Mouse (Mus musculus) myocyte (in vitro differentiated cells): ENCODE results near the gene Pde4d.

ENCODE experiments used
- CEBPB ChIP-seq: IDR thresholded peaks from 2 replicates; pipeline ENCODE4 v1.6.1; 2011; ENCODE audit warnings: mild to moderate bottlenecking, moderate library complexity; ENCODE audit not compliant: poor library complexity, insufficient read depth, severe bottlenecking
- MAX ChIP-seq: IDR thresholded peaks from one replicate; pipeline ENCODE4 v1.6.1; 2011; ENCODE audit warnings: low read depth, mild to moderate bottlenecking, control low read depth
- MYOD1 ChIP-seq, 3 experiments: IDR thresholded peaks; one replicate each; pipeline ENCODE4 v1.6.1; 2011; ENCODE audit warnings: control low read depth in 2 of 3, low read depth in 2 of 3, mild to moderate bottlenecking in 2 of 3, moderate library complexity in 1 of 3; ENCODE audit not compliant: insufficient read length in 2 of 3, control insufficient read depth in 1 of 3
- POLR2A ChIP-seq: IDR thresholded peaks from one replicate; pipeline ENCODE4 v1.6.1; 2011; ENCODE audit warnings: low read depth, mild to moderate bottlenecking, control low read depth, moderate library complexity; ENCODE audit not compliant: insufficient read length
- REST ChIP-seq: IDR thresholded peaks from one replicate; pipeline ENCODE4 v1.6.1; 2011; ENCODE audit warnings: mild to moderate bottlenecking, control low read depth, moderate library complexity; ENCODE audit not compliant: insufficient read depth, insufficient read length
- TCF12 ChIP-seq: IDR thresholded peaks from one replicate; pipeline ENCODE4 v1.6.1; 2011; ENCODE audit warnings: mild to moderate bottlenecking, control low read depth; ENCODE audit not compliant: poor library complexity, insufficient read depth, severe bottlenecking

DNA sequence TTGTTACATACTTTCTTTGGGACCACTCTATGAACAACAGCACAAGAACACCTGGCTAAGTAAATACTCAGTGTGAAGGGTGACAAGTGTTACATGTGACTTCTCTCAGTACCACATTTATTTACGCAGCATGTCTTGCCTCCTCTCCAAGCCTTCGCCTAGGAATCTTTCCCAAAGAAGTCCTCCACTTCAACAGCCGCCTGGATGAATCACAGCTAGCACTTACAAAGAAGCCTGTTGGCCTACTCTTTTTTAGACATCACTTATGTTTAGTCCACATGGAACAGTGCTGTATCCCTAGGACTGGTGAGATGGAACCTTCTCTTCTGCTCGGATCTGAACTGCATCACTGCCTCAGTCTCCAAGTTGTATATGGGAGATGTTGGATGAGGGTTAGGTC lies 741.4 kb downstream of the Pde4d start:
- TF ChIP-seq REST (no peak), CEBPB (no peak), POLR2A (no peak), MAX (no peak), TCF12 (no peak), MYOD1 (IDR thresholded peaks at IDR 0.05; ENCODE audit: control insufficient read depth in 1 of 3, insufficient read length in 2 of 3, low read depth in 2 of 3) (no peak)
